Mouse (Mus musculus) megakaryocyte, adult 5-6 weeks (primary cell): ENCODE results near the gene Ifrd2. TPM values are rescaled to one million over a fixed set of nuclear protein-coding genes. Genes with fewer than 3 reads are reported as not detected.
"Not testable (repeated sequence)": the region's sequence is repeated elsewhere in the genome, so short reads cannot be mapped to it uniquely, and the experiment has no call there.

ENCODE experiments used
- ATAC-seq: 2 replicates; pipeline ENCODE4 v1.8.0; 2016; ENCODE audit warnings: mild to moderate bottlenecking, inconsistent platforms; ENCODE audit not compliant: poor library complexity, severe bottlenecking
- total RNA-seq, 2 experiments: library from RNA; stranded (forward) in 1 of 2; stranded (reverse) in 1 of 2; fragments of 153-499, 151-499 nt in 1 of 2; fragments of 221-1000, 200-1000 nt in 1 of 2; gene quantifications; 2 replicates each; pipeline versions ENCODE4 v1.2.3 to v1.2.4; 2015 to 2017

Ifrd2 gene
- total RNA-seq, 2 experiments from 2014 or later: 6.8 to 9.9 TPM

GRCm38 (mm10) chr9:107572327-107572662, 15.1 kb upstream of the Ifrd2 start:
- ATAC-seq: no peak

DNA sequence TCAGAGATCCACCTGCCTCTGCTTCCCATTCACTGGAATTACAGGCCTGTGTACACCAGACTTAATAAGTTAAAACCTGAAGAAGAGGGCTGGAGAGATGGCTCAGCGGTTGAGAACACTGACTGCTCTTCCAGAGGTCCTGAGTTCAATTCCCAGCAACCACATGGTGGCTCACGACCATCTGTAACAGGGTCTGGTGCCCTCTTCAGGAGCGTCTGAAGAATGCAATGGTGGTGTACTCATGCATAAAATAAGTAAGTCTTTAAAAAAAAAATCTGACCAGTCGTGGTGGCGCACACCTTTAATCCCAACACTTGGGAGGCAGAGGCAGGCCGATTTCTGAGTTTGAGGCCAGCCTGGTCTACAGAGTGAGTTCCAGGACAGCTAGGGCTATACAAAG, 13.7 kb upstream of the Ifrd2 start:
- not testable (repeated sequence) for ATAC-seq

DNA sequence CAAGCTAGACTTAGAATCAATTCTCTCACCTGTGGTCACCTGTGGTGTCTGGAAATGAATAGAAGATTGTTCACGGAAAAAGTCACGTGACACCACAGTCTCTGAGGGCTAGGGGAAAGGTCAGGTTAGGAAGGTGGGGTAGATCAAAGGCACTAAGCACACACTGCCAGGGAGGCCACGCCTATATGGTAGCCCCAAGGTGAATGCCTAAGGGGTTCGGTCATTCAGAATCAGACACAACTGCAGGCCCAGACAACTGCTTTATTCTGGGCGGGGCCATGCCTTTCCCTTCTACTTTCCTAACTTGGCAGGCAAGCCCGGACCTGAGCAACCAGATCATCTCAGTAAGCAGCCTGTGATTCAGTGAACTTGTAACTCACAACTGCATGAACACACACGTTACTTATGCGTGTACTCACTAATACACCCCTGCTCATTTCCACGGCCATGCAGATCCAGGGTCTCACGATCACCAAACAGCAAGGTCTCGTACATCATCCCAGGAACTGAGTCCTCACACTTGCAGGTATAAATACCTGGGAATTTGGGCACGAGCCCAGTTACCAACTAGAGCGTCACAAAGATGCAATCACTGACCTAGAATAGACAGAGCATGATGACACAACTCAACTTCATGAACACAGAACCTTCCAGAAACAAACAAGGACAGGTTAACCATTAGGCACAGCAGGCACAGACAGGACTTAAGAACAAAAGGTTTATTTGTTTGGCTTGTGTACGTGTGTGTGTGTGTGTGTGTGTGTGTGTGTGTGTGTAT, 11.7 kb upstream of the Ifrd2 start:
- no peak for ATAC-seq

DNA sequence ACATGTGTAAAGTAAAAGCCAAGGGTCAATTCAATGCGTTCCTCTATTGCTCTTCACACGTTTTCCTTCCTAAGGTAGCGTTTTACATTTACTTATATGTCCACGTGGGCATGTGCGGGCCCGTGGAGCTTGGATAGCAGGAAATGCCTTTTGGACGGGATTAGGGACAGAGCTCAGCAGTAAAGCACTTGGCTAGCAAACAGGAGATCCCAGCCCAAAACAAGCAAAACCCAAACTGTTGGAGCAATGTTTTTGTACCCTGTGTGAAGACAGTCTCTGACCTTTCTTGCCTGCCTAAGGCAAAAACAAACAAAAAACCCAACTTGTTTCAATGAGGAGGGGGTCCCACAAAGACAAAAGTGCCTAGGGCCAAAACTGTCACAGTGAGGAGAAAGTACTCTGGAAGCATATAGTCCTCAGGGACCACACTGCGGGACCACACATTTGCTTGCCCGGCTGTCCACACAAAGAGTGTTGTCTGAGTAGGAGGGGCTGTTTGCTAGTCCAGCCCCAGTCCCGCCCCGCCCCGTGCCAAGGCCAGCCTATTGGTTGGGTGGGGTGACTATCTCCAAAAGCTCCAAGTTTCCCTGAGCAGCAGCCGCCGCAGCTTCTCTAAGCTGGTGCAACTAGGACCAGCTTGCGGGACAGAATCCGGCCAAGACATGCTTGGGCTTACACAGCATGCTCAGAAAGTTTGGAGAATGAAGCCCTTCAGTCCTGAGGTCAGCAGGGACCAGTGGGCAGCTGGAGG, 10.9 kb upstream of the Ifrd2 start, which contains the start of gene Hyal1:
Hyal1 (plus strand) TSS at position 571 of the 751 bp plus-strand sequence.
- peak; percentile 46 for ATAC-seq

DNA sequence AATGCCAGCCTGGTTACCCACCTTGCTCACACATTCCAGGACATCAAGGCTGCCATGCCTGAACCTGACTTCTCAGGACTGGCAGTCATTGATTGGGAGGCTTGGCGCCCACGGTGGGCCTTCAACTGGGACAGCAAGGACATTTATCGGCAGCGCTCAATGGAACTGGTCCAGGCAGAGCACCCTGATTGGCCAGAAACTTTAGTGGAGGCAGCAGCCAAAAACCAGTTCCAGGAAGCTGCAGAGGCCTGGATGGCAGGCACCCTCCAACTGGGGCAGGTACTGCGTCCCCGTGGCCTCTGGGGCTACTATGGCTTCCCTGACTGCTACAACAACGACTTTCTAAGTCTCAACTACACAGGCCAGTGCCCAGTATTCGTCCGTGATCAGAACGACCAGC, 9.6 kb upstream of the Ifrd2 start:
- no peak for ATAC-seq

- ATAC-seq: no peak
These were observed 8.9 kb upstream of the Ifrd2 start, which contains the start of gene Naa80 for GRCm38 (mm10) chr9:107578587-107578986. Naa80 (plus strand) TSS chr9:107578887.

- no peak for ATAC-seq
These were observed 8.2 kb upstream of the Ifrd2 start for GRCm38 (mm10) chr9:107579023-107579900.

DNA sequence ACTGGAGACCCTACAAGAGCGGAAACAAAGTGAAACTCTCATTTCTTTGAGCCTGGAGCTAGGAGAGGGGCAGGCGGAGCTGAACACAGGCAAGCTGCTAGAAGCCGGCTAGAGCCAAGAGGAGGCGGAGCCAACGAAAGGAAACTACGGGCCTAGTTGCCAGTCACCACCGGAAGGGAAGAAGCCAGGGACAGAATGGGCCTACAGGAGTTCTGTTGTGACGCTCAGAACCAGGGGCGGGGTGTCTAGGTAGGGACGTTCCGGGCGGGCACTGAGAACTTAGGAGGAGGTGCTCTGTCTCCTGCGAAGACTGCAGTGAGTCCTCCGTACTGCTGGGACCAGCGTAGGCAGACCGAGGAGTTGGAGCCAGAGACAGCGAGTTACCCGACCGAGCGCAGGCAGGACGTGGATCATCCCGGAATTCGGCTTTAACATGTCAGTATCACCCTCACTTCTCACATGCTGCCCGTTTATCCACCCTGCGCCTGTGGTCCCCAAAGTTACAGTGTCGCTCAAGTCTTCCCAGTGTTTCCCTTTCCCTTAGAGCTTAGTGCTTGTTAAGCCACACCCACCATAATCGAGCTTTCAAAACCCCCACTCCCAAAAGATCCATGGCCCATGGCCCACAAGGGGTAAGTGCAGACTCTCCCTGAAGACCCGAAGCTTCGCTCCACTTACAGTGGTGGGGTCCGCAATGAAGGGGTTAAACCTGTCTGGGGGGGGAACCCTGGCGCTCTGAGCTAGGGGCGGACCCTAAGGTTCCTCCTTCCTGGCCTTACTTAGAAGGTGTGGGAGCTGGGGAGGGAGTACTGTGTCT, 6.7 kb upstream of the Ifrd2 start, which contains the start of gene Hyal3:
Hyal3 (plus strand) TSS at position 318 of the 817 bp plus-strand sequence.
- ATAC-seq: peak; percentile 77

- ATAC-seq: no peak
These were observed 5.9 kb upstream of the Ifrd2 start for GRCm38 (mm10) chr9:107581584-107581983.

DNA sequence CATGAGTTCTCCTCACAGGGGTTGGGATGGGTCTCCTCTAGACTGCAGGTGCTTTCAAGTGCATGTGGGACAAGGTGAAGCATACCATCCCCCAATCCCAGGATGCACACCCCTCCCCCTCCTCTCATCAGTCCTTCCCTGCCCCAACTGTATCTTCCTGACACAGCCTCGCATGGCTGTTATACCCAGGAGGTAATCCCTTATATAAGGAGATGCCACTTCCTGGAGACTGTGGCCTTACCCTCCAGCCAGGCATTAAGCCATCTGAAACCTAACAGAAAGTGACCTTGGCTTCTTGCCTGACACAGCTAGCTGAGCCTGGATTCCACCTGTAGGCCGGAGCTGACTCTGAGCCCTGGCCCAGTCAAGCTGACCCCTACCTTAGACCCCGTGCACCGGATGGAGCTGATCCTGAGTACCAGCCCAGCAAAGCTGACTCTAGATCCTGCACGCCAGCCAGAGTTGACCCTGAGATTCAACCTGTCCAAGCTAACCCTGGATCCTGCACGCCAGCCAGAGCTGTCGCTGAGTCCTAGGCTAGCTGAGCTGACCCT, 4.9 kb upstream of the Ifrd2 start:
- no peak for ATAC-seq

GRCm38 (mm10) chr9:107583174-107583573, 4.3 kb upstream of the Ifrd2 start:
- ATAC-seq: no peak

- ATAC-seq: no peak
These were observed 938 bp upstream of the Ifrd2 start for GRCm38 (mm10) chr9:107586504-107586903.

- peak; percentile 7; the same call in 1 of the 2 replicates for ATAC-seq
These were observed 594 bp downstream of the Ifrd2 start for GRCm38 (mm10) chr9:107587833-107588639.

DNA sequence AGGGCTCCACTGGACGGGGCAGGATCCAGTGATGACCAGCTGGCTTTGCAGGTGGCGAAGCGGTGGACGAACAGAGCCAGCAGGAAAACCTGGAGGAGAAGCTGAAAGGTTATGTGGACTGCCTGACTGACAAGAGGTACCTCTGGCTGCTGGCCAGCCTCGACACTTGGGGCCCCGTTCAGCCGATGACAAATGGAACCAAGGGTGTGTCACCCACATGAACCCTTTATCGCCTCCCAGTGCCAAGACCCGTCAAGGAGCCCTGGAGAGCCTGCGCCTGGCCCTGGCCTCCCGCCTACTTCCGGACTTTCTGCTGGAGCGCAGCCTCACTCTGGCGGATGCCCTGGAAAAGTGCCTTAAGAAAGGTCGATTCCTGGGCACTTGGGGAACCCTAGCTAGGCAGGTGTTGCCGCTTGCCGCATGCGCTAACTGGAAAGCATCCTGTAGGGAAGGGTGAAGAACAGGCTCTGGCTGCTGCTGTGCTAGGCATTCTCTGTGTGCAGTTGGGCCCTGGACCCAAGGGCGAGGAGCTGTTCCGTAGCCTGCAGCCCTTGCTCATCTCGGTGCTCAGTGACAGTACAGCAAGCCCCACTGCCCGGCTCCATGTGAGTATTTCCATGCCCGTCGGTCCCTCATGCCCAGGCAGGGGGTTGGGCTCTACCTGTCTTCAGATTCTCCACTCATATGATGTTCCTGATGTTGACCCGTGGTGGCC, 2.8 kb downstream of the Ifrd2 start:
- ATAC-seq: no peak

DNA sequence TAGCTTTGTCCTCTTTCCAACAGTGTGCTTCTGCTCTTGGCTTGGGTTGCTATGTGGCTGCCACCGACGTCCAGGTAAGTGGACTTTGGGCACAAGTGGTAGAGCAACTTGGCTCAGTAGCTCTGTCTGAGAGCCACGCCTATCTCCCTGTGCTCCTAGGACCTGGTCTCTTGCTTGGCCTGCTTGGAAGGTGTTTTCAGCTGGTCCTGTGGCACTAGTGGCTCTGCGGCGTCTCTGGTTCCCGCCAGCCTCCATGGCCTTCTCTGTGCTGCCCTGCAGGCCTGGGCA, 3.3 kb downstream of the Ifrd2 start:
- no peak for ATAC-seq

GRCm38 (mm10) chr9:107593101-107593976, 5.9 kb downstream of the Ifrd2 start:
- peak; percentile 80 for ATAC-seq

DNA sequence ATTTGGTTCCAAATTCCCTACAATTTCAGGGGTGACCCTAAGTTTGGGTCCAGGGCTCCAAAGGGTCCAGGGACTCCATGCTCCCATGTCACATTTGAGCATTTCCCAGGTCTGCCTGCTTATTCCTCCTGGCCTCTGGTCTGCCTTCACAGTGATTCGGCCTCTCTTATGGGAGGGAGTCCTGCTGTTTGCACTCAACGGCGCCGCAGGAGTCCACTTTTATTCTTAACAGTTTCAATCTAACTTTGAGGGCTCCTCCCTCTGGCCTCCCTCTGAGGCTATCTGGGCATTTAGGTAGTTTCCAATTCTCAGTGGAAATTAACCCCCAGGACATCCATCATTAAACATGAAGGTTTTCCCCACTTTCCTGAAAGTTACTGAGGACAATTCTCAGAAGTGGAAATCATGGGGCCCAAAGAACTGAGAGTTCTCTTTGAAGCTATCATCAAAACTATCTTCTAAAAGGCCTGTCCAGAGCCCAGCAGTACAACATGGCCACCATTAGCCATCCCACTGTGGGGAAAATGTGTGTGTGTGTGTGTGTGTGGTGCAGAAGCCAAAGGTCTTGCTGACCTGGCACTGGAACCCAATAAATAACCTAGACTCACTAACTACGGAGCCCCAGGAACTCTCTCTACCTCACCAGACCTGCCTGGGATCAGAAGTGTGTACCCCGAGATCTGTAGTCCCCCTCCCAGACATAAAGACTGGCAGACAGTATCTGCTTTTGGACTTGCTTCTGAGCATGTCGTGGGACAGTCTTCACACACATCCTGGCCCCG, 7.0 kb downstream of the Ifrd2 start:
- ATAC-seq: no peak
